Mouse (Mus musculus) left cerebral cortex, adult 11 months (tissue): ENCODE results near the gene Sprr1b.
"Not testable (repeated sequence)": the region's sequence is repeated elsewhere in the genome, so short reads cannot be mapped to it uniquely, and the experiment has no call there.

Source experiments
- DNase-seq: peaks from one replicate; pipeline ENCODE4 v3.0.0; 2022; ENCODE audit warnings: low spot score

Gene Sprr1b

DNA sequence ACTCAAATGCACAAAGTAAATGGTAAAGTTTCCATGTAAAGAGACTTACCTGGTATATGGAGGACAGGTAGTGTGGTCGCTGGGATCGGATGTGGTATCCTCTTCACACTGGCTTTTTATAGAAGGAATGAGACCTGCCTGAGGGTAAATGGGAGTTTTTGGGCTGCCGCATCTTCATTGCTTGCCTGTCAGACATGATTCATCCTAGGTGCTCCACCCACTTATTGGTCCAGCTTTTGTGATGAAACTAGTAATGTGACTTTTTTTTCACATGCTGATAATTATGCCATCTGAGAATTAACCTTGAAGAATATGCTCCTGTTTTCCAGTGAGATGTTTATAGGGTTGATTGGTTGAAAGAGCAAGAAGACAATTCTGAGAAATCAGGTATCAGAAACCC is at the start of gene Sprr1b:
TSS of gene Sprr1b (minus strand) at position 101 of the 400 bp plus-strand sequence.
- no peak for DNase-seq

DNA sequence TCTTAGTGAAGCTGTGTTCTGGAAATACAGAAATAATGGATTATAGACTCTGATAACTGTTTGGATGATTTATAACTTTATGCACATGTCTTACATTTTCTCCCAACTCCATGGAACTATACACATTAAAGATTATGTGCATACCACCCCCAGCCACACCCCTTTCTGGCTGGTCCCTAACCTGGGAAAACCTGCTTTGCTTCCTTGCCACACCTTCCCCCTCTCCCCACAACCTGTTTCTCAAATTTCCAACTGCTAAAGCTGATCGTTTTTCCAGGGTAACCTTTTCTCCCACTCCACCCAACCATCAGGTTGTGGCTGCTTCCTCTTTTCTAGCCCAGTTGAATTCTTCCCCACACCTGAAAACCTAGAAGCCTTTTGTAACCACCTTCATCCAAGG is 47.7 kb upstream of the Sprr1b start:
- DNase-seq: no peak

DNA sequence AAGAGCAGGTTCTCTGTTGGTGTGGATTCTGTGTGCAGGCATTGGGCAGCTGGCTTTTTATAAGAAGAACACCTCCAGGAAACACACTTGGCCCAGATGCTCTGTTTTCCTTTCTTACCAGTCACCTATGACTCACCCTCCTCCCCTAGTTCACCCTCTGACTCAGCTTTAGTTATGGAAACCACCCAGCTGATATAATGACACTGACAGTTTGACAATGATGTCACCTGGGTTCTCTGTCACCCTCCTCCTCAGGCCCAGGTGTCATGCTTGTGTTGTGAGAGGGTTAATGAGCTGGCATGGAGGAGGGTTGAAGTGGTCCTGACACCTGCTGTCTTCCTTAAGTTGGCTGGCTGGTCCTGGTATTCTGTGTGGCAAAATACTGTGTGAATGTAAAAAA is 47.3 kb upstream of the Sprr1b start, which contains the start of gene Sprr1a:
TSS of gene Sprr1a (minus strand) at position 33 of the 400 bp plus-strand sequence.
- DNase-seq: no peak

DNA sequence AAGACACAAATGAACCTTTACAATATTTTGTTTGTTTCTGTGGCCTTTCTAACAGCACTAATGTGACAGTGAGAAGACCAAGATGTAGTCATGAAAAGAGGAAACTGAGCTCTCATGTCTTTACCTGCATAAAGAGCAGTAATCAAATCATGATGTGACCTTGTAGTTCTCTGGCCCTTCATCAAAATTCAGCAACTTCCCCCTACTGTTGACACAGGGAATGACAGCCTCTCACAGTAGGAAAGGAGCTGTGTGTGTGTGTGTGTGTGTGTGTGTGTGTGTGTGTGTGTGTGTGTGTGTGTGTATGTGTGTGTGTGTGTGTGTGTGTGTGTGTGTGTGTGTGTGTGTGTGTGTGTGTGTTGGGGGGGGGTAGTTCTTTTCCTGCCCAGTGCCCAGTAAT is 42.7 kb upstream of the Sprr1b start:
- DNase-seq: not testable (repeated sequence)

DNA sequence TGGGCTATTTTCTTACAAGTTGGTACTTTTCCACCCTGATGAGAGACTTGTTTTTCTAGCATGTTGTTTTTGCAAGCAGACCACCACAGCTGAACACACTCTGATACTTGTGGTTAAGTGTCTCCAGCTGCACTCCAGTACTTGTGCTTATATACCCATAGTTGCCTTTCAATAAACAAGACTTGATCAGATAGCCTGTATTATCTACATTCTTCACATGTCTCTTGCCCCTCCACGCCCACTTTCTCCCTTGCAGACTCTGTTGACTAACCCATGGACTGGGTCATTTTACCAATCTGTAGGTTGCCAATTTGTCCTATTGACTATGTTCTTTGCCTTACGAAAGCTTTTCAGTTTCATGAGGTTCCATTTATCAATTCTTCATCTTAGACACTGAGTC is 31.5 kb upstream of the Sprr1b start:
- DNase-seq: no peak

DNA sequence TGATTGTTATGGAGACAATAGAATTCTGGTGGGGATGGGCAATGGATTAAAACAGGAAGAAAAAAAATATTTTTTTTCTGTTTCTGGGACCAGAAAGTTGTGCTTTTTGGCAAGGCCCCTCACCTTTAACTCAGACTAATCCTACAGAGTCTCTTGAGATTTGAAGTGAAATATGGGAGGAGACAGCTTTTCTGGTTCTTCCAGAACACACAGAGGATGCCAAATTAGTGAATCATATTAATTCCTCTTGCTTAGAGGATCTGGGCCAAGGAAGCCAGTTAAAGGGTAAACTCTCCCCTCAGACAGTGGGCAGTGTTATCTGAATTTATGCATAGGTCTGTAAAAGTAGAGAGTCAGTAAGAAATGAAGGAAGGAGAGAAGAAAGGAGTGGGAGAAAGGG is 28.8 kb upstream of the Sprr1b start:
- DNase-seq: no peak

DNA sequence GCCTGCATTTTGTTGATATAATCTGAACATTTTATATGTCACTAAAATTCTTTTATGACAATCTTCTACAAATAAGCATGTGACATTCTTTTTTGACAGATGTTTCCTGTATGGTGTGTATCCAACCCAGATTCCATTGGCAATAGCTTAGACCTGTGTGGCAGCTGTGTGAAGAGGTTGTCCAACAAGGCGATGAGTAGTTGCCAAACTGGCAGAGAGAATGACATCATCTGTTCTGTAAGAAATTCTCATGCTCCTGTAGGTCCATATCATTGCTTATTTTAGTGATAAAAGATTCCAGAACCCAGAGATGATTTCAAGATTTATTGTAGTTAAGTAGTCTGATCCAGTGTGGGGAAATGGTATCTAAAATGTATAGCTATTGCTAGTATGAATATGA is 28.0 kb upstream of the Sprr1b start:
- DNase-seq: no peak

DNA sequence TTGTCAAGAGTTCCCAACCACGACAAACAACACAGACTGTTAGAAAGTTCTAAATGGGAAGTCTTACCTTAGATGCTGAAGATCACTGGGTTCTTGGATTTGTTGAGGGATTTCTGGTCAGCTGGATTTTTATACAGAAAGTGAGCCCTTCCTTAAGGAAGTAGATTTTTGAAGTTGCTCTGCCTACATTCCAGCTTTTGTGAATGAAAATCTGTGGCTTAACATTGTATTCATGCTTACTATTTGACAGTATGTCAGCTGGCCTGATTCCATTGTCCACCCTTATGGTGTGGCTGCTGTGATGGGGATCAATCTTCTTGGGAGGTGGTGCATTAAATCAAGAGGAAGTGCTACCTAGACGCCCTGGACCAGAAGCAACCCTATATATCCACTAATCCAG is 20.0 kb upstream of the Sprr1b start, which contains the start of gene Sprr3:
TSS of gene Sprr3 (minus strand) at position 101 of the 400 bp plus-strand sequence.
- no peak for DNase-seq

DNA sequence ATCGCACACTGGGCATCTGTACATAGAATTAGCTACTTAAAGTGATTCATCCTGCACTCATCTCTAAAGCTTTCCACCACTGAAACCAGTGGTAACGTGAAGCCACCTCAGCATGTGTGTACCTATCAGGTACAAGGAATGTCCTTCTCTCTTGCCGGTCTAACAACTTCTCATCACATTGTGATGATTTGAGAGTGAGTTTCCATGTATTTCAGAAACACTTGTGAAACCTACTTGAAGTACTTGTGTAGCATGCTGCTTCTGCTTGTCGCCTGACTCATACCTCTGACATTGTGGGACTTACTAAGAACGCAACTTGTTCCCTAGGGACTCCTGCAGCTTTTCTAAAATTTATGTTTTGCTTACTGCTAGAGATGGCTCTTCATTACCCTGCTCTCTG is 16.6 kb upstream of the Sprr1b start:
- DNase-seq: no peak

DNA sequence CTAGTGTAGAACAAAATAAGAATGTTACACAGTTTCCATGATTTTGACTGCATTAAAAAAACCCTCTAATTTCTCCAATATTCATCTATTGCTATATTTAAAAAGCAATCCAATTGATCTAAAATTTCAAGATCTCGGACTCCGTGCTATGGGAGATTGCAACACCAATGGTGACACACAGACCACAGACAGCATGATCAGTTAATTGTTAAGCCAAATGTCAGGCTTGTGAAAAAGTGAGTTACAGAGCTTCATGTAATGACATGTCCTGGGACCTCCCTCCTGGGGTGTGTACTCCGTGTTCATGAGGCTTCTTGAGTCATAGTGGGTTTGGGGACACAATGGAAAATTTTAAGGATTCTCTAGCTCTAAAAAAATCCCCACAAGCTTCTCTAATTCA is 1.6 kb upstream of the Sprr1b start:
- DNase-seq: no peak

DNA sequence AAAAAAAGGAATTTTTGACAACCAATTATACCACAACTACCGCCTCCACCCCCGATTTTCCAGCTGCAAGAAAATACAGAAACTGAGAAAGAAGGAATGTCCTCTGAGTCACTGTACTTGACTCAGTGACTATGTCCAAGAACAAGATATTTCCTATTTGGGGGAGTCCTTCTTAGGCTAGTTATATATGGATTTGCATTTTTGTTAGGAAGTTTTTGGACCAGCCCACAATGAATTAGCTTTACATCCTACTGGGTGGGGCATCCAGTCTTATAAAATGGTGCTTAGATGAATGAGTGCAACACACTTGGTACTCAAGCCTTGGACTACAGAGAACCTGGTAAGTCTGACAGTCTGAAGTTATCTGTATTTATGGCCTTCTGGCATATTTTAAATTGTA is 6.3 kb downstream of the Sprr1b start, which contains the start of gene Sprr2k:
TSS of gene Sprr2k (plus strand) at position 301 of the 400 bp plus-strand sequence.
- DNase-seq: no peak

DNA sequence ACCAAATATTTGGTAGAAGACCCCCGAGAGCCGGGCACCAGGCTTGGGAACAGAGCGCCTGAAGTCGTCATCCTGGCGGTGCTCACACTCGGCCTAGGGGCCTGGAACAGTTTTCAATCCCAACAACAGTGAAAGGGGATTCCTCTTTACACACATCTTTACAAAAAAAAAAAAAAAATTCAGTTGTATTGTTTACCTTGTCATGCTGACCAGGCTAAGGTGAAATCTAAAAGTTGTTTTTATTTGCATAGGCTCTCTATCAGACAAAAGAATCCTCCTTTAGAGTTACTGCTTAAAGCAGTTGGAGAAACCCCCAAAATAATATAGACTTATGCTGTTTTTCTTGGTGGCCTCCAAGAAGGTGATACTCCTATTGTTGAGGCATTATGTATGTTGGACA is 9.3 kb downstream of the Sprr1b start, which contains the start of gene Gm9774:
TSS of gene Gm9774 (minus strand) at position 101 of the 400 bp plus-strand sequence.
- DNase-seq: no peak

DNA sequence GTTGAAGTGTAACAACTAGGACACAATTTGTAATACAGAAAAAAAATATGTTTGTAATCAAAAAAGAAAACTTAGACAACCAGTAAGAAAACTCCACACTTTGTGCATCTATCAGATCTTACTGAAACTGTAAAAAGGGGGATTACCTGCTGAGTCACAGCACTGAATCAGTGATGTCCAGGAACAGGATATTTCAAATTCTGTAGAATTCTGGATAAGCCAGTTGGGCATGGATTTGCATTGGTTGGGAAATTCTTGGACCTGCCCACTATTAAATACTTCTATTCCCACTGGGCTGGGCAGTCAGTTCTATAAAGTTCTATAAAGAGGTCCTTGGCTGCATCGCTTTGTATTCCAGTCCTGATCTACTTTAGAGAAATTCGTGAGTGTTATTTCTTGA is 20.8 kb downstream of the Sprr1b start, which contains the start of gene Sprr2j-ps:
TSS of gene Sprr2j-ps (plus strand) at position 301 of the 400 bp plus-strand sequence.
- DNase-seq: no peak

DNA sequence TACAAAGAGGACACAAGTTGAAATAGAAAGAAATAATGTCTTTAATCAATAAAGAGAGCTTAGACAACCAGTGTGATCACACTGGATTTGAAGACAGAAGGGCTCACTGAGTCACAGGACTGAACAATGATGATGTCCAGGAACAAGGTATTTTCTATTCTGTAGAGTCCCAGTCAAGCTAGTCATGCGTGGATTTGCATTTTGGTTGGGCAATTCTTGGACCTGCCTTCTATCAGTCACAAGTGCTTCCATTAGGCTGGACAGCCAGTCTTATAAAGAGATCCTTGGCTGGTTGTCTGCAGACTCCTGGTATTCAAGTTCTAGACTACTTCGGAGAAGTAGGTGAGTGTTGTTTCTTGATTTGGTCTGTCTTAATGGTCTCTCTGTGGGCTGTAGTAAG is 30.9 kb downstream of the Sprr1b start, which contains the start of gene Sprr2i:
TSS of gene Sprr2i (plus strand) at position 301 of the 400 bp plus-strand sequence.
- DNase-seq: no peak

DNA sequence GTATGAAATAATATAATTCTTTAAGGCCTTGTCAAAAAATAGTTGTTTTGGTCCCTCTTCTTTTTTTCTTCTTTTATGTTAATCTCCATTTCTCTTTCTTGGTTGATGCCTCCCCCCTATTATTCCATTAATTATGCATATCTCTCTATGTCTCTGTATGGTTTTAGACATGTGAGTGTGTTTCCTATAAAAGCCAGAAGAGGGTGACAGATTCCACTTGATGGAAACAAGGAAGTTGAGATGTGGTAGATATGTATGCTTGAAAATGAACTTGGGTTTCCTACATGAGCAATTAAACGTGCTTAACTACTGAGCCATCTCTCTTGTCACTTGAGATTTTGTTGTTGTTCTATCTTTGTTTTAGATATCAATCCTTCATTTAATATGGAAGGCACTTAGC is 44.3 kb downstream of the Sprr1b start:
- DNase-seq: no peak
